Mouse (Mus musculus): ENCODE measurements around the gene Leo1. TPM values are rescaled to one million over a fixed set of nuclear protein-coding genes. Genes with fewer than 3 reads are reported as not detected.
A peak's percentile ranks its signal among the peaks of the same experiment; 100 is the strongest.

Leo1 gene
- polyA plus RNA-seq, 1 experiment from 2014 or later, result 39.7 TPM

GRCm38 (mm10) chr9:75410868-75411487 is 30.3 kb upstream of the Leo1 start:
- DNase-seq, result no peak
- 78% methylated on average over 6 of the region's 6 CpGs for WGBS
- H3K27ac ChIP-seq (ENCODE audit: low read depth), result no peak overlapping the region
- TF ChIP-seq CTCF (IDR thresholded peaks at IDR 0.05; ENCODE audit: low read depth), result no peak
- H3K36me3 ChIP-seq (ENCODE audit: insufficient read depth), result no peaks in the 10 kb centered on the region
- H3K27me3 ChIP-seq (ENCODE audit: insufficient read depth, low read length), result no peaks in the 10 kb centered on the region
- no peak overlapping the region for H3K4me3 ChIP-seq (ENCODE audit: low read depth, low read length)
- no peaks in the 10 kb centered on the region for H3K9me3 ChIP-seq (ENCODE audit: low read depth, low read length)
- H3K4me1 ChIP-seq (ENCODE audit: insufficient read depth), result peaks cover 8% of the 10 kb centered on the region
- peak overlapping the region; percentile 85 for H3K4me2 ChIP-seq
- no peak for ATAC-seq (ENCODE audit: insufficient read depth)
- peak overlapping the region; percentile 92; the same call in 1 of the 2 replicates for H3K9ac ChIP-seq

DNA sequence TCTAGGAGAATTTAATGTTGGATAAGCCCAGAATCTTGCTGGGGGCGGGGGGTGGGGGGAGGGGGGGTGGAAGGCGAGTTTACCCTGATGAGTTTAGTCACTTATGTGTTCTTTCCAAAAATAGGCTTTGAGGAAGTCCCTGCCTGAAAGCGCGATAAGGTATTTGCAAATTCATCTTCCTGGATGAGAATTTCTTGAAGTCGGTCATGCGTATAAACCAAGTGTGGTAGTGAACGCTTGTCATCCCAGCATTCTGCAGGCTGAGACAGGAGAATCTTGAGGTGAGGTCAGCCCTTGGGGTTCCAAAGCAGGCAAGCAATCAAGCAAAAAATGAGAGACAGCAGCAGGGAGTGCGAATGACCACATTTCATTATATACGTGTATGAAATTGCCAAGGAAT is 29.7 kb upstream of the Leo1 start:
- Histone ChIP-seq H3K9me3 (ENCODE audit: low read depth, low read length) (no peaks in the 10 kb centered on the region), H3K4me1 (ENCODE audit: insufficient read depth) (peaks cover 8% of the 10 kb centered on the region), H3K27ac (ENCODE audit: low read depth) (no peak overlapping the region), H3K4me2 (no peak overlapping the region), H3K36me3 (ENCODE audit: insufficient read depth) (no peaks in the 10 kb centered on the region), H3K4me3 (ENCODE audit: low read depth, low read length) (no peak overlapping the region), H3K9ac (no peak overlapping the region), H3K27me3 (ENCODE audit: insufficient read depth, low read length) (no peaks in the 10 kb centered on the region)
- DNase-seq (no peak), ATAC-seq (ENCODE audit: insufficient read depth) (no peak)
- TF ChIP-seq CTCF (IDR thresholded peaks at IDR 0.05; ENCODE audit: low read depth), result no peak
- WGBS, result 74% methylated on average over 9 of the region's 9 CpGs

DNA sequence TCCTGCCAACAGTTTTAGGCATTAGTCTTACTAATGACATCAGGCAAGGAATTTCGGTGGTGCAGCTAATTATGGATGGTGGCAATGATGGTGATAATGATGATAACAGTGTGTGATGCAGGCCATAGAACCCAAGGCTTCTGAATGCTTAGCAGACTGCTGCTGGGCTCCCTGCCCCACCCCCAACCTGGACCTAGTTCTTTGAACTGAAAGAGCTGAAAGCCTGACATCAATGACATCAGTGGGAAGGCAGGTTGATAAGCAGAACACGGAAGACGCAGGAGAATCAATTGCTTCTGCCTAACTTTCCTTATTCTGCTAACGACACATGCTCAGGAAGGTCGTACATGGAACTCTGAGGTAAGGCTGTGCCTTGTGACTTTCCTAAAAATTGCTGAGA is 28.1 kb upstream of the Leo1 start:
- 60% methylated on average over 5 of the region's 5 CpGs for WGBS
- no peak overlapping the region for H3K4me3 ChIP-seq (ENCODE audit: low read depth, low read length)
- H3K27ac ChIP-seq (ENCODE audit: low read depth), result no peak overlapping the region
- DNase-seq (no peak), ATAC-seq (ENCODE audit: insufficient read depth) (no peak)
- no peak for TF ChIP-seq CTCF (IDR thresholded peaks at IDR 0.05; ENCODE audit: low read depth)
- no peak overlapping the region for H3K4me2 ChIP-seq
- H3K4me1 ChIP-seq (ENCODE audit: insufficient read depth), result 0 out of 2 replicates have a peak, but pooled peaks cover 4% of the 10 kb centered on the region
- H3K9me3 ChIP-seq (ENCODE audit: low read depth, low read length), result no peaks in the 10 kb centered on the region
- no peak overlapping the region for H3K9ac ChIP-seq
- H3K36me3 ChIP-seq (ENCODE audit: insufficient read depth), result no peaks in the 10 kb centered on the region
- H3K27me3 ChIP-seq (ENCODE audit: insufficient read depth, low read length), result no peaks in the 10 kb centered on the region

DNA sequence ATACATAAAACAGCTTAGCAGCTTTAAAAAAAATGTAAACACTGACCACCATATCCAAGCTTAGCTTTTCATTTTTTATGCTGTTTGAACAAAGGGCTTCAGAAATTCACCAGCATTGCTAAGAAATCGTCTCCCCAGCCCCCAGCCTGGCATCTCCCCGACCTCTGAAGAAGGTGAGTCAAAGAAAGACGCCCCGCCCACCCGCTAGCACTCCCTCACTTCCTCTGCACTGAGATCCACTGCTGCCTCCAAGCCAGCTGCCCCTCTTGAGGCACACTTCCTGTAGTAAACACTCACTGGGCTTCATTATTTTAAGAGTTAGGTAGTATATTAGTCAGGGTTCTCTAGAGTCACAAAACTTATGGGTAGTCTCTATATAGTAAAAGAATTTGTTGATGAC is 27.1 kb upstream of the Leo1 start:
- Histone ChIP-seq H3K36me3 (ENCODE audit: insufficient read depth) (no peaks in the 10 kb centered on the region), H3K4me2 (no peak overlapping the region), H3K27ac (ENCODE audit: low read depth) (no peak overlapping the region; the same call in 1 of the 2 replicates), H3K4me3 (ENCODE audit: low read depth, low read length) (no peak overlapping the region), H3K9ac (no peak overlapping the region), H3K9me3 (ENCODE audit: low read depth, low read length) (no peaks in the 10 kb centered on the region), H3K27me3 (ENCODE audit: insufficient read depth, low read length) (no peaks in the 10 kb centered on the region), H3K4me1 (ENCODE audit: insufficient read depth) (0 out of 2 replicates have a peak, but pooled peaks cover 4% of the 10 kb centered on the region)
- no peak for TF ChIP-seq CTCF (IDR thresholded peaks at IDR 0.05; ENCODE audit: low read depth)
- DNase-seq (peak; percentile 61), ATAC-seq (ENCODE audit: insufficient read depth) (no peak)
- 14% methylated on average over 5 of the region's 5 CpGs for WGBS

GRCm38 (mm10) chr9:75422251-75422691 is 19.1 kb upstream of the Leo1 start:
- H3K9ac ChIP-seq, result no peak overlapping the region
- no peak overlapping the region for H3K4me2 ChIP-seq
- H3K4me1 ChIP-seq (ENCODE audit: insufficient read depth), result no peaks in the 10 kb centered on the region
- H3K36me3 ChIP-seq (ENCODE audit: insufficient read depth), result no peaks in the 10 kb centered on the region
- H3K9me3 ChIP-seq (ENCODE audit: low read depth, low read length), result no peaks in the 10 kb centered on the region
- 82% methylated on average over 3 of the region's 3 CpGs for WGBS
- ATAC-seq (ENCODE audit: insufficient read depth) (no peak), DNase-seq (no peak)
- no peak overlapping the region for H3K4me3 ChIP-seq (ENCODE audit: low read depth, low read length)
- TF ChIP-seq CTCF (IDR thresholded peaks at IDR 0.05; ENCODE audit: low read depth), result no peak
- no peak overlapping the region for H3K27ac ChIP-seq (ENCODE audit: low read depth)
- no peaks in the 10 kb centered on the region for H3K27me3 ChIP-seq (ENCODE audit: insufficient read depth, low read length)

DNA sequence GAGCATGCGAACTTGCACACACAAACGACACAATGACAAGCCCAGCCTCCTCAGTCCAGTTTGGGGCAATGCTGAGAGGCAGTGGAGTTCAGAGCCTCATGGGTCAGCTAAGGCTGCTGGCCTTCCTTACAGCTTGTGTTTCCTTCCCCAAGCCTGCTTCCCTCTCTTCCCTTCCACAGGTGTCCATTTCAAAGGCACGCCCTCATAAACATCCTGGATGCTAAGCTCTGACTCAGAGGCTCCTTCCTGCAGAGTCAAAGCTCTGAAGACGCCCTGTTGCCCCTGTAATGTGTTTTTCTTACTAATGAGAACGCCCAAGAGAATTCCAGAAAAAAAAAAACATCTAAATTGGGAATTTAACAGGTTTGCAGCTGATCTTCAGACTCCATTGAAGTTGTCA is 17.6 kb upstream of the Leo1 start:
- TF ChIP-seq CTCF (IDR thresholded peaks at IDR 0.05; ENCODE audit: low read depth), result no peak
- Histone ChIP-seq H3K27me3 (ENCODE audit: insufficient read depth, low read length) (no peaks in the 10 kb centered on the region), H3K9me3 (ENCODE audit: low read depth, low read length) (no peaks in the 10 kb centered on the region), H3K4me2 (no peak overlapping the region), H3K4me3 (ENCODE audit: low read depth, low read length) (no peak overlapping the region), H3K4me1 (ENCODE audit: insufficient read depth) (no peaks in the 10 kb centered on the region), H3K9ac (no peak overlapping the region), H3K36me3 (ENCODE audit: insufficient read depth) (no peaks in the 10 kb centered on the region), H3K27ac (ENCODE audit: low read depth) (no peak overlapping the region)
- DNase-seq, result peak; percentile 42
- ATAC-seq (ENCODE audit: insufficient read depth), result no peak
- 56% methylated on average over 5 of the region's 5 CpGs for WGBS

DNA sequence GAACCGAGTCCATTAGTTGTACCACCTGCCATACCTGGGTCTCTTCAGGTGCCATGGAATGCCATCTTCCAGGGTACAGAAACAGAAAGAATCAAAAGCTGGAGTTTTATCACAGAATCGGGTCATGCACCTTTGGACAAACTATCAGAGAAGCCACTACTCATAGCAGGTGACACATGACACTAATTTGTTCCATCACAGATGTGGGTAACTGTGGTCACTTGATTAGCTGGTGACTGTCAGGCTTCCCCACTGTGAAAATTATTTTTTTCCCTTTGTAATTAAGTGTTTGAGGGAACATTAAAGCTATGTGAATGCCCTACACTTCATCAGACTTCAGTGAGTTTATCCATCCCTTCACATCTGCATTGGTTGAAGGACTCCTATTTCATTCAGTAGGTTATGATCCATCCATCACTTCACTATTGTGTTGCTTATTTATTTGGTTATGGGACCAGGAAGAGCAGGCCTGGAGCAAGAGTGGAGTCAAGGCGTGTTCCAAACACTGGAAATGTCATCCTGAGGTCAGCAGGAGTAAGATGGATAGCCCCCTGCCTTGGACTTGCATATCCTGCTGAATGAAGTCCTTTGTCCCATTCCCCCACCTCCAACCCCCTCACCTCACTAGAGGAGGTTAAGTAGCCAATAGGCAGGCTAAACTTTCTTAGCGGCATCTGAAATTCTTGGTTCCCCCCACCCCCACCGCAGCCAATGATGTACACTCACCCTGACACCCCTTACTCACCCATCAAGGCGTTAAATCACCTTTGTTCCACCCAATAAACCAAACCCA is 16.8 kb upstream of the Leo1 start:
- Histone ChIP-seq H3K4me3 (ENCODE audit: low read depth, low read length) (no peak overlapping the region), H3K9me3 (ENCODE audit: low read depth, low read length) (no peaks in the 10 kb centered on the region), H3K27me3 (ENCODE audit: insufficient read depth, low read length) (no peaks in the 10 kb centered on the region), H3K9ac (no peak overlapping the region), H3K36me3 (ENCODE audit: insufficient read depth) (no peaks in the 10 kb centered on the region), H3K27ac (ENCODE audit: low read depth) (no peak overlapping the region), H3K4me2 (no peak overlapping the region), H3K4me1 (ENCODE audit: insufficient read depth) (no peaks in the 10 kb centered on the region)
- ATAC-seq (ENCODE audit: insufficient read depth), result no peak
- no peak for TF ChIP-seq CTCF (IDR thresholded peaks at IDR 0.05; ENCODE audit: low read depth)
- 42% methylated on average over 6 of the region's 6 CpGs for WGBS
- DNase-seq, result peak; percentile 23
